Mouse (Mus musculus) forebrain, embryonic 12.5 days (tissue): ENCODE data around the gene Fuk. TPM values are rescaled to one million over a fixed set of nuclear protein-coding genes. Genes with fewer than 3 reads are reported as not detected.
"Not testable (repeated sequence)": the region's sequence is repeated elsewhere in the genome, so short reads cannot be mapped to it uniquely, and the experiment has no call there.

Source experiments
- ATAC-seq: fragments of 200-750 bp; cut with Nextera tagmentation; 2 replicates; pipeline ENCODE4 v1.8.0; 2017; ENCODE audit warnings: moderate TSS enrichment; ENCODE audit not compliant: low FRiP score
- H3K27ac ChIP-seq: fragments of 300-500 bp; sonication (generic); 2 replicates; pipeline ENCODE4 v1.5.1; 2016; ENCODE audit warnings: mild to moderate bottlenecking
- H3K27me3 ChIP-seq: fragments of 300-500 bp; sonication (generic); 2 replicates; pipeline ENCODE4 v1.6.1; 2016; ENCODE audit warnings: mild to moderate bottlenecking
- H3K36me3 ChIP-seq: fragments of 300-500 bp; sonication (generic); replicated peaks from 2 replicates; pipeline ENCODE4 v1.6.1; 2016; ENCODE audit warnings: mild to moderate bottlenecking
- H3K4me1 ChIP-seq: fragments of 300-500 bp; sonication (generic); 2 replicates; pipeline ENCODE4 v1.6.1; 2016
- H3K4me2 ChIP-seq: fragments of 300-500 bp; sonication (generic); 2 replicates; pipeline ENCODE4 v1.6.1; 2016; ENCODE audit warnings: mild to moderate bottlenecking, moderate library complexity
- H3K4me3 ChIP-seq: fragments of 300-500 bp; sonication (generic); replicated peaks from 2 replicates; pipeline ENCODE4 v1.5.1; 2016; ENCODE audit warnings: mild to moderate bottlenecking
- H3K9ac ChIP-seq: fragments of 300-500 bp; sonication (generic); 2 replicates; pipeline ENCODE4 v1.6.1; 2016; ENCODE audit warnings: mild to moderate bottlenecking
- H3K9me3 ChIP-seq: fragments of 300-500 bp; sonication (generic); 2 replicates; pipeline ENCODE4 v1.6.1; 2016
- WGBS: fragments of 180-500 bp; shearing (Covaris S2); methylation state at CpG from one replicate; pipeline ENCODE4 v1.1.7; 2016; 5-methylcytosine and 5-hydroxymethylcytosine counted together
- polyA plus RNA-seq: library from polyadenylated mRNA; unstranded; fragments of >200 nt; fragmentation: Nextera tagmentation; extraction: Ambion mirVana; gene quantifications from 2 replicates; pipeline ENCODE4 v1.2.1, GENCODE M21; 2016

The Fuk gene
- polyA plus RNA-seq, 1 experiment from 2014 or later = 13.2 TPM

DNA sequence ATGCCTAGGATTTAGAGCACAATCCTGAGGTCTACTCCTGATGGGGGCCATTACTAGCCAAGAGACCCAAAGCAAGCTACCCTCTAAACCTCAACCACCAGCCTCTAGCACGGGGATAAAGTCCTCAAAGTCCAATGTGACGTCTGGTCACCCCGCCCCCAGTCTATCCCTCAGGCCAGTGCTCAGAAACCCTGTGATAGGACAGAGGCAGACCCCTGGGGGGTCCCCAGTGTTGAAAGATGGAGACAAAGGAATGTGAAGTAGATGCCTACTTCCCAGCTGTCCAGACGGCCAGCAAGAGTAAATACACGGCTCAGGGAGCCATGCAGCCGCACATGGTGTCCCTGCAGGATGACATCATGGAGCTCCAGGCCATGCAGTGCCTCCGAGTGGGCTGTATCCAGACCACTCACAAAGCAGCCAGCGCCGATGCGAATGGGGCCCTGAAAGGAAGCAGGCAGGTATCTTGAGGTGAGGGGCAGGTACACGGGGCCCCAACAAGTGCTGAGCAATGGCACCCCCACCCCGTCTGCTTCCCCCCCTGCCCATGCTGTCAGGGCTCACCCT is 12.3 kb downstream of the Fuk start:
- H3K4me2 ChIP-seq = no peak overlapping the region
- no peaks in the 10 kb centered on the region for H3K9me3 ChIP-seq
- H3K9ac ChIP-seq = no peak overlapping the region
- H3K27ac ChIP-seq = no peak overlapping the region
- no peaks in the 10 kb centered on the region for H3K4me1 ChIP-seq
- H3K27me3 ChIP-seq = no peaks in the 10 kb centered on the region
- H3K4me3 ChIP-seq = no peak overlapping the region
- peaks cover 58% of the 10 kb centered on the region for H3K36me3 ChIP-seq
- ATAC-seq = no peak
- 79% methylated on average over 12 of the region's 12 CpGs for WGBS

DNA sequence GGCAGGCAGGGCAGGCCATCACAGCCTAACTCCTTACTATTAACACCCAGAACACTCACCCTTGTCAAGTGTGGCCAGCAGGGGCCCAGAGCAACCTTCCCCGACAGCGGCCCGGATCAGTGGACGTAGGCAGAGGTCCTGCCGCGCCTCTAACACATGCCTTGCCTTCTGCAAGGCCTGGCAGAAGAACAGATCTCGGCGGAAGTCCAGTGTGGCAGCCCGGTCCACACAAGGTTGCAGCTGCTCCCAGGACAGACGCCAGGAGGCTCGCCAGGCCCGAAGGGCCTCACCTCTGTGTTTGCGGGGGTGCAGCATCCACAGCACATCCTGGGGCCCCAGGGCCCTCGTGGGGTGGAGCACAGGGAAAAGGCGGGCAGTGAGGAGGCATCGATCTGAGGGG is 13.4 kb downstream of the Fuk start:
- no peak overlapping the region for H3K4me2 ChIP-seq
- WGBS = 94% methylated on average over 16 of the region's 16 CpGs
- H3K27ac ChIP-seq = no peak overlapping the region
- no peaks in the 10 kb centered on the region for H3K9me3 ChIP-seq
- no peaks in the 10 kb centered on the region for H3K4me1 ChIP-seq
- H3K36me3 ChIP-seq = peaks cover 55% of the 10 kb centered on the region
- H3K9ac ChIP-seq = no peak overlapping the region
- no peak for ATAC-seq
- H3K4me3 ChIP-seq = no peak overlapping the region
- H3K27me3 ChIP-seq = no peaks in the 10 kb centered on the region

DNA sequence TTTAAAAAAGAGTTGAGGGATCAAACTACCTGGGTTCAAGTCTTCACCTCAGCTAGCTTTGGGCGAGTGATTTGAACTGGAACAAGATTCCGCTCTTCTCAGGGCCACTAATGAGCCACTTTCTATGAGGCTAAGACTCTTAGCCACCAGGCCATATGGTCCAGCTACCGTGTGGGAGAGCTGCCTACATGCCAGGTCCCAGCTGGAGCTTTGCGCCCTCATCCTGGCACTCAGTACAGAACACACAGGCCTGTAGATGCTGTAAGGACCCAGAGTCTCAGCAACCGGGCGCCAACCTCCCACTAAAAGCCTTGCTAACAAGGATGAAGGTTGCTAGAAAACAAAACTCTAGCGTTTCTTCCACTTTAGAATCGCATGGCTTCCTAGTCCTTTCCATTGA is 13.8 kb downstream of the Fuk start:
- H3K4me3 ChIP-seq = no peak overlapping the region
- no peaks in the 10 kb centered on the region for H3K4me1 ChIP-seq
- 93% methylated on average over 8 of the region's 8 CpGs for WGBS
- H3K9ac ChIP-seq = no peak overlapping the region
- H3K27me3 ChIP-seq = no peaks in the 10 kb centered on the region
- no peak for ATAC-seq
- H3K9me3 ChIP-seq = no peaks in the 10 kb centered on the region
- no peak overlapping the region for H3K4me2 ChIP-seq
- no peak overlapping the region for H3K27ac ChIP-seq
- H3K36me3 ChIP-seq = peaks cover 60% of the 10 kb centered on the region

- no peak overlapping the region for H3K4me2 ChIP-seq
- no peak overlapping the region for H3K9ac ChIP-seq
- 93% methylated on average over 10 of the region's 10 CpGs for WGBS
- H3K4me3 ChIP-seq = no peak overlapping the region
- H3K36me3 ChIP-seq = peaks cover 64% of the 10 kb centered on the region
- no peaks in the 10 kb centered on the region for H3K9me3 ChIP-seq
- ATAC-seq = no peak
- no peaks in the 10 kb centered on the region for H3K4me1 ChIP-seq
- no peaks in the 10 kb centered on the region for H3K27me3 ChIP-seq
- no peak overlapping the region for H3K27ac ChIP-seq
Observed at GRCm38 (mm10) chr8:110887551-110887950, 14.7 kb downstream of the Fuk start.

GRCm38 (mm10) chr8:110886634-110887033 is 15.7 kb downstream of the Fuk start:
- no peak overlapping the region for H3K4me2 ChIP-seq
- ATAC-seq = no peak
- H3K9ac ChIP-seq = no peak overlapping the region
- no peak overlapping the region for H3K4me3 ChIP-seq
- no peaks in the 10 kb centered on the region for H3K9me3 ChIP-seq
- no peaks in the 10 kb centered on the region for H3K4me1 ChIP-seq
- peaks cover 69% of the 10 kb centered on the region for H3K36me3 ChIP-seq
- 88% methylated on average over 3 of the region's 3 CpGs for WGBS
- no peak overlapping the region for H3K27ac ChIP-seq
- H3K27me3 ChIP-seq = no peaks in the 10 kb centered on the region

GRCm38 (mm10) chr8:110883824-110884223 is 18.5 kb downstream of the Fuk start:
- no peak overlapping the region for H3K27ac ChIP-seq
- peaks cover 84% of the 10 kb centered on the region for H3K36me3 ChIP-seq
- no peak overlapping the region for H3K4me2 ChIP-seq
- H3K9ac ChIP-seq = no peak overlapping the region
- H3K4me3 ChIP-seq = no peak overlapping the region
- ATAC-seq = no peak
- 95% methylated on average over 18 of the region's 18 CpGs for WGBS
- H3K27me3 ChIP-seq = no peaks in the 10 kb centered on the region
- no peaks in the 10 kb centered on the region for H3K9me3 ChIP-seq
- H3K4me1 ChIP-seq = no peaks in the 10 kb centered on the region

DNA sequence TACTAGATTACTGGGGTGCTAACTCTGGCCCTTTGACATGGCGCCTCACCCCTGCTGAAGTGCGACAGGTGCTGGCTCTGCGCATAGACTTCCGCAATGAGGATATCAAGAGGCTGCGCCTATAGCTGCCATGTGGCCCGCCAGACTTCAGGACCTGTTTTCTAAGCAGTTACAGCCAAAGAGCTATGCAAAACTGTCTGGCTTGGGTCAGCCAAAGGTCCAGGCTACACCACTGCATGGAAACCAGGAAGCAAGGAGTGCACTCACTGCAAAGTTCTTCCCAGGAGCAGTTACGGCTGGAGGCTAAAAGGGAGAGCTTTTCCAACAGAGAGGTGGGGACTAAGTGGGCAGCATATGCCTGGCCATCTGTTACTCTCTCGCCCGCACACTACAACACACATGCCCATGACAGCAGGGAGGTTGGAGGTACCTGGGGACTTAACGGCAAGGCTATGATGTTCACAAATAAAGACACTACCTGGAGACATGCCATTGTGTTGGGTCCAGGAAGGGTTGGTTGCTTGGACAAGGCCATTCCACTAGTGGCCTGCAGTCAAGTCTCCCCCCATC is 20.5 kb downstream of the Fuk start:
- H3K9ac ChIP-seq = no peak overlapping the region
- H3K4me3 ChIP-seq = no peak overlapping the region
- no peak overlapping the region for H3K27ac ChIP-seq
- no peak for ATAC-seq
- H3K9me3 ChIP-seq = no peaks in the 10 kb centered on the region
- no peaks in the 10 kb centered on the region for H3K4me1 ChIP-seq
- peaks cover 83% of the 10 kb centered on the region for H3K36me3 ChIP-seq
- H3K4me2 ChIP-seq = no peak overlapping the region
- WGBS = 95% methylated on average over 10 of the region's 10 CpGs
- H3K27me3 ChIP-seq = no peaks in the 10 kb centered on the region

DNA sequence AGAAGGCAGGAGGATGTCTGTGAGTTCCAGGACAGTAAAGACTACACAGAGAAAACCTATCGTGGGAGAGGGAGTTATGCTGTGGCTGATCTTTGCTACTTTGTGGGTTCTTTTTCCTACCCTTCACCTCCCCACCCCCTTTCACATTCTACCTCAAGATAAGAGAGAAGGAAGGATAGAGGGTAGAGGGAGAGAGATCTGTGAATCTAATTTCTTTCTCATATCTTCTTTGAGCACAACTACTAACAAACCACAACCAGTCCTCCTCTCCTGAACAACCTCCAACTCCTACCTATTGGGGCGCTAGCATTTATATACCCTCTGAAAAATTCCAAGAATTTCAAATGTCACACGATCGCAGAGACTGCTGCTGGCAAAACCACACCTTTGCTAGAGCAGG is 24.4 kb downstream of the Fuk start:
- Histone ChIP-seq H3K36me3 (peaks cover 95% of the 10 kb centered on the region), H3K4me3 (no peak overlapping the region), H3K9me3 (no peaks in the 10 kb centered on the region), H3K9ac (no peak overlapping the region), H3K27ac (no peak overlapping the region), H3K4me1 (no peaks in the 10 kb centered on the region), H3K4me2 (no peak overlapping the region), H3K27me3 (no peaks in the 10 kb centered on the region)
- no peak for ATAC-seq
- 92% methylated on average over 4 of the region's 4 CpGs for WGBS

DNA sequence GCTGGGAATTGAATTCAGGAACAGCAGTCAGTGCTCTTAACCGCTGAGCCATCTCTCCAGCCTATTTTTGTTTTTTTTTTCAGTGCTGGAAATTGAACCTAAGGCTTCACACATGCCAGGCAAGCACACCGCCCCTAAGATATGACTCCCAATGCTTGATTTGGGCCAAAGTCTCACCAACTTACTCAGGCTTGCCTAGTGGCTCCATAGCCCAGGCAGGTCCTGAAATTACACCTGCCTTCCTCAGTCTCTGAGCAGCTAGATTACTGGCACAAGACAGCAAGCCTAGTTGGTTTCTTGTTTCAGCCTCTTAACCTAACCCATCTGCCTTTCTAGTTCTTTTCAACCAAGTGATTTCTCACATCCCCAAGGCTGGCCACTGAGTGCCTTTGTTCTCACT is 31.8 kb downstream of the Fuk start:
- no peak overlapping the region for H3K27ac ChIP-seq
- H3K4me1 ChIP-seq = no peaks in the 10 kb centered on the region
- H3K4me3 ChIP-seq = no peak overlapping the region
- no peaks in the 10 kb centered on the region for H3K27me3 ChIP-seq
- 98% methylated on average over 2 of the region's 2 CpGs for whole genome bisulfite sequencing
- no peak overlapping the region for H3K9ac ChIP-seq
- peaks cover 94% of the 10 kb centered on the region for H3K36me3 ChIP-seq
- H3K4me2 ChIP-seq = no peak overlapping the region
- no peak for ATAC-seq
- no peaks in the 10 kb centered on the region for H3K9me3 ChIP-seq

DNA sequence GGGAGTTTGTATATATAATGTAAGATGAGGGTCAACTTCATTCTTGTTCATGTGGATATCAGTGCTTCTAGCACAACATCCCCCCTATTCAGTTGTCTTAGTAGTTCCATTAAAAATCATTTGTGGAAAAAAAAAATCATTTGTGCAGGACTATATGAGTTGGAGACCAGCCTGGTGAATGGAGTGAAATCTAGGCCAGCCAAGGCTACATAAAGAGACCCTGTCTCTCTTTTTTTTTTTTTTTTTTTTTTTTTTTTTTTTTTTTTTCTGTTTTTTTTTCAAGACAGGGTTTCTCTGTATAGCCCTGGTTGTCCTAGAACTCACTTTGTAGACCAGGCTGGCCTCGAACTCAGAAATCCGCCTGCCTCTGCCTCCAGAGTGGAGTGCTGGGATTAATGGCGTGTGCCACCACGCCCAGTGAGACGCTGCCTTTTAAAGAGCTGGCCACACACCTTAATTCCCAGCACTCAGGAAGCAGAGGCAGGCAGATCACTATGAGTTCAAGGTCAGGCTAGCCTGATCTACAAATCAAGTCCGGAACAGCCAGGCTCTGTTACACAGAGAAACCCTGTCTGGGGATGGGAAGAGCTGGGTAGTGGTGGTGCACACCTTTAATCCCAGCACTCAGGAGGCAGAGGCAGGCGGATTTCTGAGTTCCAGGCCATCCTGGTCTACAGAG is 40.8 kb downstream of the Fuk start:
- H3K9me3 ChIP-seq, H3K4me3 ChIP-seq, H3K27me3 ChIP-seq, H3K9ac ChIP-seq, H3K4me2 ChIP-seq, H3K27ac ChIP-seq, ATAC-seq, H3K4me1 ChIP-seq: not testable (repeated sequence)
- 96% methylated on average over 7 of the region's 7 CpGs for WGBS
- peaks cover 92% of the 10 kb centered on the region for H3K36me3 ChIP-seq

- peaks cover 90% of the 10 kb centered on the region for H3K36me3 ChIP-seq
- no peaks in the 10 kb centered on the region for H3K9me3 ChIP-seq
- no peak overlapping the region for H3K9ac ChIP-seq
- 87% methylated on average over 7 of the region's 7 CpGs for WGBS
- H3K4me3 ChIP-seq = no peak overlapping the region
- H3K27me3 ChIP-seq = no peaks in the 10 kb centered on the region
- H3K4me1 ChIP-seq = no peaks in the 10 kb centered on the region
- no peak overlapping the region for H3K4me2 ChIP-seq
- H3K27ac ChIP-seq = no peak overlapping the region
- no peak for ATAC-seq
Observed at GRCm38 (mm10) chr8:110859651-110860501, 42.4 kb downstream of the Fuk start.

DNA sequence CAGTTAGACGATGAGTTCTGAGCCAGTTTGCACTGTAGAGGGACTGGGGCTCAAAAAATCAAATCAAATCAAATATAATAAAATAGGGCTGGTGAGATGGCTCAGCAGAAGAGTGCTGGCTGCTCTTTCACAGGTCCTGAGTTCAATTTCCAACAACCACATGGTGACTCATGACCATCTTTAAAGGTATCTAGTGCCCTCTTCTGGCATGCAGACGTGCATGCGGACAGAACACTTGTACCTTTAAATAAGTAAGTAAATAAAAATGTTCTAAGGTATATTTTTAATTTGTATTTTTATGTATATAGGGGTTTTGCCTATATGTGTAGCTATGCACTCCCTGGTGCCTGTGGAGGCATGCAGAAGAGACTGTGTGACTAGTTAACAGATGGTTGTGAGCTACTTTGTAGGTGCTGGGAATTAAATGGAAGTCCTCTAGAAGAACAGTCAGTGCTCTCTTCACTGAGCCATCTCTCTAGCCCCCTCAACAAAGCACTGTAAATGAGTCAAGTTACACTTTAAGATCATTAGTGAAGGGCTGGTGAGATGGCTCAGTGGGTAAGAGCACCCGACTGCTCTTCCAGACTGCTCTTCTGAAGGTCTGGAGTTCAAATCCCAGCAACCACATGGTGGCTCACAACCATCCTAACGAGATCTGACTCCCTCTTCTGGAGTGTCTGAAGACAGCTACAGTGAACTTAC is 45.4 kb downstream of the Fuk start:
- peaks cover 89% of the 10 kb centered on the region for H3K36me3 ChIP-seq
- ATAC-seq = no peak
- 90% methylated on average over 5 of the region's 5 CpGs for WGBS

More for the DNA sequence above, 45.4 kb downstream of the Fuk start:
- no peaks in the 10 kb centered on the region for H3K9me3 ChIP-seq
- no peak overlapping the region for H3K4me2 ChIP-seq
- no peak overlapping the region for H3K9ac ChIP-seq
- no peaks in the 10 kb centered on the region for H3K27me3 ChIP-seq
- no peak overlapping the region for H3K4me3 ChIP-seq
- no peak overlapping the region for H3K27ac ChIP-seq
- no peaks in the 10 kb centered on the region for H3K4me1 ChIP-seq
